Mouse (Mus musculus) adrenal gland, postnatal 14 days (tissue): ENCODE results near the gene Mamdc2. TPM values are rescaled to one million over a fixed set of nuclear protein-coding genes. Genes with fewer than 3 reads are reported as not detected.

Experiments used
- DNase-seq: peaks from one replicate; pipeline ENCODE4 v3.0.0; 2021; ENCODE audit warnings: mixed read lengths
- total RNA-seq: library from RNA; stranded (reverse); gene quantifications from 2 replicates; pipeline ENCODE4 v1.2.3, GENCODE M21; 2021

Gene Mamdc2
- total RNA-seq, 1 experiment from 2014 or later, result 2.3 TPM

GRCm38 (mm10) chr19:23274054-23274724 is 174.1 kb downstream of the Mamdc2 start:
- DNase-seq, result no peak

- peak; percentile 97 for DNase-seq
Measured at GRCm38 (mm10) chr19:23273355-23274053, 174.7 kb downstream of the Mamdc2 start, which contains the start of gene Smc5. Gene Smc5, minus strand, starts transcription at chr19:23273897.

GRCm38 (mm10) chr19:23256771-23257170 is 191.5 kb downstream of the Mamdc2 start:
- no peak for DNase-seq

Other genes starting within 250 kb of the Mamdc2 start
- 27.8 and 33.2 TPM in 2 replicates for gene Smc5, start 174.5 kb downstream of the Mamdc2 start, total RNA-seq
- gene 1700028P14Rik, start 204.4 kb upstream of the Mamdc2 start, total RNA-seq, result not detected in 2 replicates
- gene Ptar1, start 239.0 kb upstream of the Mamdc2 start, total RNA-seq, result 26.1 and 27.9 TPM in 2 replicates